Mouse (Mus musculus): ENCODE results near the gene Mmaa.

The Mmaa gene

GRCm38 (mm10) chr8:79222752-79223141 lies 72.0 kb downstream of the Mmaa start:
- in situ Hi-C loops (cut with MseI, MboI) = no loop called here

GRCm38 (mm10) chr8:79222106-79222751 lies 72.5 kb downstream of the Mmaa start:
- in situ Hi-C loops (cut with MseI, MboI) = no loop called here

Data from mouse trophoblast stem cell (cell line).